Mouse (Mus musculus): Measurements from ENCODE around the gene Tll2.

The Tll2 gene

DNA sequence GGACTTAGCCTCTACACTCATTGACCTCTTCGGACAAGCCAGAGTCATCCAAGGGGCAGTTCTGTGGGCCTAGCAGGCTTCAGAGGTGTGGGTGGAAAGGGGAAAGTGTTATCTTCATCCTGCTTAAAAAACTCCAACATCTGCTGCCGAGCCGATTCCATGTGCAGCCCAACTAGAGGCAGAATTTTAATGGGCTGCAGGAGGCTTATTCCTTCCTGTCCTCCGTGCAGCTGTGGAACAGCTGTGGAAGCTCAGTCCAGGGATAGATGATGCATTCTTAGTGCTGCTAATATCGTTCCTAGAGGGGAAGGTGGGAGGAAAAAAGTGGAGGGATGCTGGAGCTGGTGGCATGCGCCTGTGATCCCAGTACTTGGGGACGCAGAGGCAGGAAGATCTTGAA, 52.0 kb downstream of the Tll2 start:
- DNase-seq, result no peak

DNA sequence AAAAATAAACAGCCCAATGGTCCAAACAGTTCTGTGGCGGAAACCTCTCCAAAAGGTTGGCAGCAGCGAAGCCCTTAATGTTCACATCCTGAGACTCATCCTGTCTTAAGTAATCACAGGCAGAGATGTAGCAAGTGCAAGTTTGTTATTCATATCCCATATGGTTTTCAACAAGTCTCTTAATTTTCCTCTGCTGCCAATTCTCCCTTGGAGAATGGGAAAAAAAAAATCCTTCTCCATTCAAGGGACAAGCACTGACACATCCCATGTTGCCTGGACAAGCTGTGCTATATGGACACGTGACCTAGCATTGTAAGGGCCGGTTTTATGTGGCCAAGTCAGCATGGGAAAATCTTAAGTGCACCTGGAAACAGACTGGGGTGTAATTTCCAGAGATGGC, 54.2 kb downstream of the Tll2 start:
- DNase-seq, result no peak

DNA sequence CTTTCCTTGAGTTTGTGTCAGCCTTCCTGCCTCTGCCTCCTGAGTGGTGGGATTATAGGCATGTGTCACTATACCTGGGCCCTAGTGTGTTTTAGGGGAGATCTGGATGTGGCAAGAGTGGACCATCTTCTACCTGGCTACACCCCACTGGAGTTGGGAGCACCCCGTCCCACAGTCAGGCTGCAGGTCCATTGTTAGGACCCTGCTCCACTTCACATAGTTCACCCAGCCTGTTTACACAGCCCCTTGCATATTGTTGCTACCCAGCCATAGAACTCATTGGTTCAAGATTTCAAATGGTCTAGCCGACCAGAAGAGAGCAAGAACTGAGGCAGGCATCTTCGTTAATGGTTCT, 54.6 kb downstream of the Tll2 start:
- no peak for DNase-seq

DNA sequence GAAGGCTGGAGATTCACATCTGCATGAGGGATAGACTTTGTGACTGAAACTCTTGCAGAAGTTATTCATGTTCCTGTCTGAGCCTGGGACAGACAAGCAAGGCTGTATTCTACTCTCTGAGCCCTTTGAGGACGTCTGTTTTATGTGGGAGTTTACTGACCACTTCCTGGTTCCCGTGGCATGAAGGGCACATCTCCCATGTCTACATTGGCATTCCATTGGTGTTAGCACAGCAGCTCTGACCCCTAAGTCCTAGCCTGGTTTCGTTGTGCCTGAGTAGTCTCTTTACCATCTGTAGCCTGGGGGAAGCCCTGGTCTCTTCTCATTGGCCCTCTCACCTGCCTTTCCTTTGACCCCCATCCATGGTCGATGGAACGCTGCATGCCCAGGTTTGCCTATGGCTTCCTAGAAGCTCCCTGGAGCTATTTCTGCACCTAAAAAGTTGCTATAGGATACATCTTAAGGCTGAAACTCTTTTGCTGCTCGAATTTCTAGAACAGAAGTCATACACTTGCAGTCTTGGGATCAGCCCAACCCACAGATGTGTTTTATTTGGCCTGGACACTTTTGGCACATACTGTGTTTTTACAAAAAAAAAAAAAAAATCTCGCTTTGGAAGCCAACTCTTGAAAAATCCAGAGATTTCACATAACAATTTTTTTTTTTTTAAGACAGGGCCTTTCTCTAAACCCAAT, 55.2 kb downstream of the Tll2 start:
- DNase-seq, result no peak

DNA sequence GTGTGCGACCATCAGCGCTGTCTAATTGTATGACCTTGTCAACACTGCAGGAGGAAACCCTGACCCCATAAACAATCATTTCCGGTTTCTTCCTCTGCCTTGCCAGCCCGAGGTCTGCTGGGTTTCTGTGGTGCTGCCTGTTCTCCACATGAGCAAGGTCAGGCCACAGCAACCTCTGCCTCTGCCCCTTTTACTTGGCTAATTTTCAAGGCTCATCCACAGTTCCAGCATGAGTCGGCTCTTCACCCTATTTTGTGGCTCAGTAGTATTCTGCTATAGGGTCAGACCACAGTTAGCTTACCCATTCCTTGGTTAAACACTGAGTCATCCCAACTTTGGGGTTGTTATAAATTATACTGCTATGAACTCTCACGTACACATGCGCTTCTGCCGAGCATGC, 65.7 kb downstream of the Tll2 start:
- DNase-seq, result no peak

DNA sequence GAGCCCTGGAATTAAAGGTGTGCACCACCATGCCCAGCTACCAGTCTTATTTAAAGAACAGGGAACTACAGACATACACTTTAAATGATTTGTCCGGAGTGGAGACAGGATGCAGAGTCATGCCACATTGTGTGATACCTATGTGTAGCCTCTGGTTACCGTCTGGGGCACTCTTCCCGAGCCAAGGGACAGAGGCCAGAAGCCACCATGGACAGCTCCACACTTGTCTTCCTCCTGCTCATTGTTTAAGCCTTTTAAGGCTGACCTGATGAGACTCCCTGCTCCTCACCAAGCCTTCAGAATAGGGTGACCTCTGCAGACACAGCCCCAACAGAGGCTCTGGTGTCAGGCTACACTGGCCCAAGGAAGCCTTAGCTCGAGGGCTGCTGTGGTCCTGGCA, 67.0 kb downstream of the Tll2 start:
- no peak for DNase-seq

DNA sequence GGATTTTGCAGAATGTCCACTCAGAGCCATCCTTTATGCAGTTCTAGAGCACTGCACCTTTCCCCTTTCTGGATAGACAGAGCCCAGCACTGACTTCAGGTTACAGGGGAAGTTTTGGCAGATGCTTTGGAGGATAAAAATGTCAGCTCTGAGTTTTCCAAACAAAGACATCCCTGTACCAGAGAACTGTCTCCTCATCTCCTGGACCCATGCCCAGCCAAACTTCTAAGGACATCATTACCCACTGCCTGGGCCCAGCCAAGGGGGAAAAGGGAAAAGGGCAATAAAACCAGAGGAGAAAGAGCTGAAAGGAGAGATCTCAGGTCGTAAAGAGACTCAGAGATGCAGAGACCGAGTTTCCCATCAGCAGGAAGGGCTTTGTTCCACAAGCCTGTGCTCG, 83.6 kb downstream of the Tll2 start:
- DNase-seq, result no peak

DNA sequence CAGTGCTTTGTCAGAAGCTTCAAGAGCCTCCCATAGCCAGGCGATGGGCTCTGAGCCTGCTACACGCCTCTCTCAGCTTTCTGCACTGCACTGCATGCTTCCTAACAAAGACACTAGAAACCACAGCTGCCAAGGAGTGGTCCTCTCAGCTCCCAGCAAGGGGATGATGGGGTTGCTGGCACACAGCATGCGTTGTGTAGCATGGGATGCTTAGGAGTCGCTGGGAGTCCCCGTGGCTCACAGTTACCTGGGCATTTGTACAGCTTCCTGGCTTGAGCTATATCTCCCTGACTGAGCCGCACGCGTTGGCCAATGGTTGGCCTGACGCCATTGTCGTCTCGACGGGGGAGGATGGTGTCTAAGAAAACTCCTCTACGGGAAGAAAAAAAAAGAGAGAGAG, 86.7 kb downstream of the Tll2 start:
- peak; percentile 85 for DNase-seq

DNA sequence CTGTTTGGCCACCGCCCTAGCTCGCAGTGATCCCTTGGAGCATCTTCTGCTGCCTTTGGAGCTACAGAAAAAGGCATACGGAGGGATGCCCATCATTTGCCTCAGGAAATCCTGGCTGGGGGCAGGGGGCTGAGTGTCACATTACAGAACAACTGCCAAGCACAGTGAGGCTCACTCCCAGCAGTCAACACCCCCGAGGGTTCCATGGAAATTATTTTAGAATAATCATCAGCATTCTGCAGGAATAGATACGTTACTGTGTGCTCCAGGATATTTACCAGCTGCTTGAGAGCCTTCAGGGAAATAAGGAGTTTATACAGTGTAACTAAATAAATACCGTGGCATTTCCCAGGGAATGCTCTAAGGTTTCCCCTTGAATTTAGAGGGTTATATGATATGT, 88.3 kb downstream of the Tll2 start:
- DNase-seq, result no peak

DNA sequence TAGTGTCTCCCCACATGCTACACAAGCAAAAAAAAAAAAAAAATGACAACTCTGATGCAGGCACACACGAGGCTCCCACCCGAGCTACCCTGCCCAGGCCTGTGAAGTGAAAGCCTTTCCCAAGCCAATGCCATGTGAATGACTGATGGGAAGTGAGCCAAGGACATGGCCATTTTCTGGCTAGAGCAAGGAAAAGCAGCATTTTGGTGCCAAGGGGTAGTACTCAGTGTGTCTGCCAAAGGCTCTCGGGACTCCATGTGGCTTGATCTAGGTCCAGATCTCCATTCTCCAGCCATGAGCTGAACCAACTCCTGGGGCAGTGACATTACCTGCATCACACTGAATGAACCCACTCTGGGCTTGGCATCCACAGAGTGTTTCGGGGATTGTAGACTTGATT, 89.3 kb downstream of the Tll2 start:
- DNase-seq, result no peak

DNA sequence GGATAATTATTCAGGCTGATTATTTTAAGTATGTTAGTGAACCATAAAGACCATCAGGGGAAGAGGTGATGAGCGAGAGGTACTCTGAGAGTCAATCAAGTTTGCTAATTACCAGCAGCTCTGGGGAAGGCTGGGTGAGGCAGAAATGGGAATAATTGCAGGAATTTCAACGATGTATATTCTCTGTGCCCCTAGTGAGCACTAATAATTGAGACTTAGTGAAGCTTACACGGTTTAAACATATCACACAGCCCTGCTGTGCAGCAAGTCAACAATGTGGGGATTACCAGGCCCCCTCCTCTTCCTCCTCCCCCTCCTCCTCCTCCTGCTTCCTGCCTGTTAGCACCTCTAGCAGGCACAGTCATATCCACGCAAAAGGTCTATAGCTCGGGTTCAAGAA, 92.0 kb downstream of the Tll2 start:
- no peak for DNase-seq

DNA sequence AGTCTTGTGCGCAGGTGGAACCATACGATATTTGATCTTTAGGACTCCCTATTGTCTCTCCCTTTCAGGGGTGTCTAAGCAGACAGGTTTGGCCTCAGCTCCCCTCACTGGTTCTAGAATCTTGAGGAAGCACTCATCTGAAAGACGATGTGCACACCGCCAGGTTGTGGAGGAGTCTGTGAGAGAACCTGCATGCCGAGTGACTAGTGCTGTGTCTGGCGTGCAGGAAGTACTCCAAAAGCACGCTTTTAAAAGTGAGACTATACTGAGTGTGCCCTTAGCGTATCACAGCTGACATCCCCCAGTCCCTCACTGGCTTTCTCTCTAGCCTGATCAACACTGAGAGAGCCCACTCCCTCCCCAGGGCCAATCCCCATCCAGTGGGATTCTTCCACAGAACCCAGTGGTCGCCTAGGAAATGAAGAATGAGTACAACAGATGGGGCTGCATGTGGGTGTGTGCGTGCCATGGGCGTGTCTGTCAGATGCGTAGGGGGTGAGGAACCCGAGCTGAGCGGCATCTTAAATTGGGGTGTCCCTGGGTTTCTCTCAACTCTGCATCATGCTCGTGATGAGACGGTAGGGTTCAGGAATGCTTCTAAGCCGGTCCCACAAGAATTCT, 92.6 kb downstream of the Tll2 start:
- peak; percentile 58 for DNase-seq

DNA sequence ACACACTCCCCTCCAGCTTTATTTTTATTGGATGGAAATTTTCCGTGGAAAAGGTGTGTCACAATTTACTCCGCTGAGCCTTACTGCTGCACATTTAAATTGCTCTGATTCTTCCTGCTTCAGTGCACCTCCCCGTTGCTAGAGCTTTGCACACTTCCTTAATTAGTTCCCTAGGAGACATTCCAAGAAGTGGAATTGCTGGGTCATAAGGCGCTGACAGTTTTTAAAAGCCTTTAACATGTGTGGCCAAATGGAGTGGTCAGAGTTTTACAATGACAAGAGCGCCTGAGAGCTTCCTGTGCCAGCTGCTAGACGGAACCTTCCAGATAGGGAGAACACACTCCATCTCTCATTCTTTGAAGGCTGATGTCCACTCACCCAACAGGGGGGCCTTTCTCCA, 94.0 kb downstream of the Tll2 start:
- DNase-seq, result no peak

DNA sequence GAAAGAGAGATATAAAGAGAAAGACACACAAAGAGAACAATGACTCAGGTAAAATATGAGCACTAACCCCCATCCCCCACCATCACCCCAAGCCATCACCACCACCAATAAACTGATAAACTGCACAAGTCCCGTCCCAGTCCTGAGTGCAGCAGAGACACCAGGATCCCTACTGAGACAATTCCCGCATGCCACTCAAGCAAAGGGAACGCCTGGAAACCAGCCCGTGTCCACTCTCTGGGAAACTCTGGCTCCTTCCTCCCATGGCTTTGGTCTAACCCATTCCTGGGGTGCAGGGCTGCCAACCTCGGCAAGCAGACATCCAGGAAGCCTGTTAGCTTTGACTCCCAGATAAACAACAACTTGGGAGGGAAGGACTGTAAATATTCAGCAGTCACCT, 96.6 kb downstream of the Tll2 start:
- no peak for DNase-seq

DNA sequence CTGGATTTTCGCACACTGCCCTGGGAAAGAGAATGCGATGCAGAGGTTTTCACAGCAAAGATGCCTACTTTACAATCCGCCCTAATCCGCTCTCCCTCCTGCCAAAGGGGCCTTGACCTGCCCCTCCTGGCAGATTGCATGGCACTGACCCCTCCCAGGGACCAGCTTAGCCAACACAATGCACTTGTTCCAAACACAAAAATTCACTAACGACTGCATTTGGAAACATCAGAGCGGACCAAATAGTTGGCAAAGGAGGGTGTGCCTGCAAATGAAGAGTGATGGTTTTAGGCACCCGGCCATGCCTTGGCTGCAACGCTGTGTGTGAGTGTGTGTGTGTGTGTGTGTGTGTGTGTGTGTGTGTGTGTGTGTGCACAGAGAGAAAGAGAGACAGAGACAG, 97.1 kb downstream of the Tll2 start:
- no peak for DNase-seq

DNA sequence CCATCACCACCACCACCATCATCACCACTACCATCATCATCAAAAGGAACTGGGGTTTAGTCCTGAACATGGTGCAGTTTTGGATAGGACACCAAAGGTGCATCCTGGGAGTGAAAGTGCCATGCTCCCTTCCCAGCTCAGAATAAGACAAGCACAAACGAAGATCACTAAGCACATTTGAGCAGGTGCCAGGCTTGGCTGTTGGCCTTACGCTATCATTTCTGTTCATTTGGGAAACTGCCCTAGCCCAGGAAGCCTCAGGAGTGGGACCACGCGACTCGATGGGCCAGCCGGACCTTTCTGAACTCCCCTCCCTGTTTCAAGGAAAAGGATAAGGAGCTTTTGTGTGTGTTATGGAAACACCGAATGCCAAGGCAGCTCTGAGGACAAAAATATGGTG, 98.0 kb downstream of the Tll2 start:
- DNase-seq, result no peak

DNA sequence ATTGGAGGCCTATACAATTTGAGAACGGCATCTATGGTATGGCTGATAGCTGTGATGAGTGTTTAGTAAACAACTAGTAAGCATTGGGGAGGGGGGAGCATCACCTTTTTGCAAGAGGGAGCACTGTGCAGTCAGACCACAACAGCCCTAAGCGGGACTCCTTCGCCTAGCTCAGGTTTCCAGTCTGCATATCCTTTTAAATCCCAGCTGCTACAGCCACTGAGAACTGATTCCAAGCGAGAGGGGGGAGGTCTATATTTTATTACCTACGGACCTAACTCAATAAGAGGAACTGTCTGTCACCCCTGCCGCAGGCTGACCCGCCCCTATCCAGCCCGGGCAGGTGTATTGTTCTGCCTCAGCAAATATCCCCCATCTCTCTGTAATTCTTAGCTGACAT, 99.1 kb downstream of the Tll2 start:
- DNase-seq, result no peak

DNA sequence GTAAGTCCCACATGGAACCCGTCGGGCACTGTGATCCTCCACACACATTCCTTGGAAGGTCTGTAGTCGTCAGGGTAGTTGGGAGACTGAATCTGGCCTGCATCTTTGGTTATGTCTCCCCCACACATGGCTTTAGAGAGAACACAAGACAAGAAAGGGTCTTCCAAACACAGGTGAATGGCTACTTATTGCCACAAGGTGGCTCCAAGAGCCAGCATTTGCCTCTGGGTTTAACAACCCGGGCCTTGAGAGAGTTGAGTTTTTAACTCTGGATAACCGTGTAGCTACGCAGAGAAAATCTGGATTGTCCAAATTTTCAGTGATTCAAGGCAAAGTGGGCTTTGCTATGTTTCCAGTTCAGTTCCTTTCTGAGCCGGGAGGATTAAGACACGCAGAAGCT, 101.7 kb downstream of the Tll2 start:
- DNase-seq, result peak; percentile 25

DNA sequence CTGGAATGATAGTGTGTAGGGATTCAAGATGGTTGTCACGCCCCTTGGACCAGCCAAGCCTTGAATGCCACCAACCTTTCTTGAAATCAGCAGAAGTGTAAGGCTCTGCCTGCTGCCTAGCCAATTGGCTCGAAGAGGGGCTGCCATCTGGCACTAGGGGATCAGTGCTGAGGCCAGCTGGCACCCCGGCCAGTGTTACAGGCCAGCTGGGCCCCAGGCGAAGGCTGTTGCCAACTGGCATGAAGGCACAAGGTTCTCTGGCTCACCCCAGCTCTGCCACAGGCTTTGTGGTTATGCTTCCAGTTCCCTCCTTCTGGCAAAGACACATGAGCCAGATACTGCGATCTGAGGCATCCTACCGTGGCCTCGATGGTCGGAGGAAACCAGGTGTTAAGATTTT, 105.2 kb downstream of the Tll2 start:
- peak; percentile 52 for DNase-seq

DNA sequence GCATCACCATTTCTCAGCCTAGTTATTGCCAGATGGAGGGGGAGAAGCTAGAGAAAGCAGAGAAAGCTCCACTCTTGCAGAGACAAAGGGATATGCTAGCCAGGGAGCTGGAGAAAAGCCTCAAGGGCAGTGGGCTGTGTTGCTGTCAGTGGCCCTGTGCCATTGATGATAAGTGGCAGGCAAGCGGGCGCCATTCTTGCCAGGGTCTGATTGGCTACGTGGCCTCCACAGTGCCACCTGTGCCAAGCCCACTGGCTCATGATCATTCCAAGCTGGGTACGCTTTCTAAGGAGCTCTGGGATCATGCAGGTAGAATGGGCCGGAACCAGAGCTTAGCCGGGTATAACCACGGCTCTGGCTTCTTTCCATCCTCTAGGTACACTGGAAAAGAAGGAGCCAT, 105.8 kb downstream of the Tll2 start:
- DNase-seq, result no peak

DNA sequence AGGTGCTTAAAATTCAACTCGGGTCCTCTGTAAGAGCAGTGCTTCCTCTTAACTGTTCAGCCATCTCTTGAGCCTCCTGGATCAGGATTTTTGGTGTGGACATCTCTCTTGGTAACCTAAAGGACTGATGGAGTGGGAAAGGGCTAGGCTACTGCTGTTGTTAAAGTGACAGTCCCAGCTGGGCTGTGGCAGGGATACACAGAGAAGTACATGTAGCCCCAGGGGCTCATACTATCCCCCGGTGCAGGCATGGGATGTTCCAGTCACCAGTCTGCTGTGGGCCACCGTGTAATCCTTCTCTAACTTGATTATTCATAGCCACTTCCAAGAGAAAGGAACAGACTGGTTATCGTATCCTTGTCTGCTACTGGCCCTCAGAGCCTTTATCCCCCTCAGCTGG, 109.6 kb downstream of the Tll2 start:
- DNase-seq, result no peak

DNA sequence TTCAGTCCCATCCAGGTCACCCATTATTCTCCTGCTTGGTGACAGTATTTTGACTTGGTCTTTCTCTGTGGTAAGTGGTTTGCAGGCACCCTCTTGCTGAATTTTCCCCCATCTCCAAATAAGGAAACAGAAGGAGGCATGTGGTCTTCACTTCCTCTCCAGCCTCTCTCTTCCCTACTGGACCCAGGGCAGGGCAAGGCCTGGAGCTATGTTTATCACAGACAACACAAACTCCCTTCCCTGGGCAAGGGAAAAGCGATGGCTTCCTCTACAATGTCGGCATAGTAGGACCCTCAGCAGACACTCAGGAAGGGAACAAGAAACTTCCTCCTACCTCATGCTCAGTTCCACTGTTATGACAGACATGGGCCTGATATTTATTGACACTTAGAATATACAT, 114.7 kb downstream of the Tll2 start:
- DNase-seq, result no peak

DNA sequence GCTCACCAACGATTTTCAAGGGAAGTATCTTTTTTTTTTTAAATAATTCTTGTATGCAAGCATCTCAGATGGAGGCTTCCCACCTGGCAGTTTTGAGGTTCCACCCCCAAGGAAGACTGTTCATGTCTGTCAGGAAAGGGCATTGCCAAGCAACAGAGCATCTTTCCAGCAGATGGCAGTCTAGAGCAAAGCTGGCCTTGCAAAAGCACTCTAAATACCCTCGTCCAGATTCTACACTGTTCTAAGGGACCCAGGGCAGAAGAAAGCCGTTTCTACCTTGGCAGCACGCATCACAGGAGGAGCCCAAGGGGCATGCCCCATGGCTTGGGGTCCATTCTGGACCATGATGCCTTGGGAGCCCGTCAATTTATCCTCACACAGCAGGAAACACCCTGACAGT, 116.8 kb downstream of the Tll2 start:
- peak; percentile 46 for DNase-seq

DNA sequence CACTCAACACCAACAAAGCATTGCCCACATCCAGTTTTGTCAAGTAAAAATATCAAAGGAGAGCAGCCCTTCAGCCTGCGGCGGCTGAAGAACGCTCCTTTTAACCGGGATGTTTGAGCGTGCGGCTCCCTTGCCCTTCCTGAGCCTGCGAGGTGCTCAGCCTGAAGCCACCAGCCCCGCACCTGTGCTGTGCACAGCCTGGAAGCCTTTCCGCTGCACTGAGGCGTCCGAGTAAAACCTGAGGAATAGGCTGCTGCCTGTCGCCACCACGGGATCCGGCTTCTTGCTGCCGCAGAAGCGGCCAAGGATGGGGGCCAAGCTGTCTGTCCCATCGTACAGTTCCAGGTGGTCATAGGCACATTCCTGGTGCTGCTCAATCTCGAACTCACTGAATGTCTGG, 118.1 kb downstream of the Tll2 start:
- no peak for DNase-seq

DNA sequence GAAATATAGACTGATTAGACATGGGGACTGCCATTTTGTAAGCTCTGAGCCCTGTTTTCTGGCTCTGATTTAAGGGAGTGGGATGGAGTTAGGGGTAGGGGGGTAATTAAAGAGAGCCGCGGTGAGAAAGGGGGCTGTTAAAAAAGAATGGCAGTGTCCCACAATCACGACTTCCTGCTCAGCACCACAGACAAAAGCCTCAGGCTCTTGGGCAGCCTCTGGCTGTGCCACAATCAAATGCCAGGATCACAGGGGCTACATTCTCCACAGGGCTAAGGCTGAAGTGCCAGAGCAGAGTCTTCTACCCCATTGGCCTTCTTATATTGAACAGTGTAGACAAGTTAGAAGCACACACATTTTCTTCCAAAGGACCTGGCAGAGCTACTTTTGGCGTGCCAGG, 118.7 kb downstream of the Tll2 start:
- no peak for DNase-seq

All from right cerebral cortex, postnatal 25 days (tissue).